Mouse (Mus musculus) heart, embryonic 12.5 days (tissue): Measurements from ENCODE around the gene Wwc2. TPM values are rescaled to one million over a fixed set of nuclear protein-coding genes. Genes with fewer than 3 reads are reported as not detected.

Source experiments
- ATAC-seq: fragments of 200-750 bp; cut with Nextera tagmentation; 2 replicates; pipeline ENCODE4 v1.8.0; 2017; ENCODE audit warnings: moderate TSS enrichment, moderate library complexity; ENCODE audit not compliant: insufficient number of reproducible peaks, low FRiP score
- H3K27ac ChIP-seq: fragments of 300-500 bp; sonication (generic); 2 replicates; pipeline ENCODE4 v1.5.1; 2016; ENCODE audit warnings: mild to moderate bottlenecking, moderate library complexity; ENCODE audit not compliant: poor library complexity, severe bottlenecking
- H3K27me3 ChIP-seq: fragments of 300-500 bp; sonication (generic); replicated peaks from 2 replicates; pipeline ENCODE4 v1.6.1; 2016; ENCODE audit warnings: mild to moderate bottlenecking, moderate library complexity
- H3K36me3 ChIP-seq: fragments of 300-500 bp; sonication (generic); 2 replicates; pipeline ENCODE4 v1.6.1; 2016; ENCODE audit warnings: mild to moderate bottlenecking, moderate library complexity
- H3K4me1 ChIP-seq: fragments of 300-500 bp; sonication (generic); replicated peaks from 2 replicates; pipeline ENCODE4 v1.6.1; 2016; ENCODE audit warnings: mild to moderate bottlenecking
- H3K4me2 ChIP-seq: fragments of 300-500 bp; sonication (generic); 2 replicates; pipeline ENCODE4 v1.6.1; 2016; ENCODE audit warnings: mild to moderate bottlenecking, moderate library complexity
- H3K4me3 ChIP-seq: fragments of 300-500 bp; sonication (generic); 2 replicates; pipeline ENCODE4 v1.5.1; 2016; ENCODE audit warnings: mild to moderate bottlenecking
- H3K9ac ChIP-seq: fragments of 300-500 bp; sonication (generic); 2 replicates; pipeline ENCODE4 v1.6.1; 2016; ENCODE audit warnings: mild to moderate bottlenecking, moderate library complexity
- H3K9me3 ChIP-seq: fragments of 300-500 bp; sonication (generic); replicated peaks from 2 replicates; pipeline ENCODE4 v1.6.1; 2016; ENCODE audit warnings: mild to moderate bottlenecking, moderate library complexity
- WGBS: fragments of 180-500 bp; shearing (Covaris S2); methylation state at CpG from one replicate; pipeline ENCODE4 v1.1.7; 2016; 5-methylcytosine and 5-hydroxymethylcytosine counted together
- polyA plus RNA-seq: library from polyadenylated mRNA; unstranded; fragments of >200 nt; fragmentation: Nextera tagmentation; extraction: Ambion mirVana; gene quantifications from 2 replicates; pipeline ENCODE4 v1.2.1, GENCODE M21; 2016

Gene Wwc2
- polyA plus RNA-seq, result 22.1 and 23.9 TPM in 2 replicates

DNA sequence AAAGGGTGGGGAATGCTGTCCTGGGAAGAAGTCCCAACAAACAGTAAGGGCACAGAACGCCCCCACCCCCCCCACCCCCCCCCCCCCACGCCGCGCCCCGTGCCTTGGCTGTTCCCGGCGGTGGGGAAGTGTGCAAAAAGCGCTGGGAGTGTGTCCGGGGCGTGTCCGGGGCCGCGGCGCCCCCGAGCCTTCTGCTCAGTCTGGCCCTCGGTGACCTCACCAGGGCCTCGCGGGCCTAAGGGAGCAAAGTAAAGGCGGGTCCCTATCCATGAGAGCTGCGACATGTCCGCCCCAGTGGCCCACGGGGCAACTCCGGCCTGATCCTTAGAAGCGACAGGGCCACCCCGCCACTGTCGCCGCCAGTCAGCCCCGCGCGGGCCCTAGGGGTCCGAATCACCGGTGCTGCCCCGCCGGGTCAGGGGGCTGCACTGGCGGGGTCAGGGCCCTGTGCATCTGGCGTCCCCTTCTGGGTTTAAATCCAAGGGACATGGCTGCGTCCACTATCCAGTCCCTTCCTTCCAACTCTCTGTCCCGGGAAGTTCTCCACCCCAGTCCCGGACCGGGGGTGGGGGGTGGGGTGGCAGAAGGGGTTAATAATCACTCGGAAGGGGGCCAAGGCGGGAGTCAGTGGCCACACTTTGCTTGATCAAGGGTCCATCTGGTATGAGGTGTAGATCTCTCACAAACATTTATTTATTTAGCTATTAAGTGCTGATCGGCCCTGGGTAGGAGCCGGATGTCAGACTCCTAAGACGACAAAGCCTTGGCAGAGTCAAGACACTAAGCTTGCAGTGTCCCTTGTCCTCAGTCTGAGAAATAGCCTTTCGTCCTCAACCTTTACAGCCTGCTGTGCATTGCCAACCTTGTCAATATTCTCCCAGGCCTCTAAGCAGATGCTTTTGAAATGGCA lies at the start of gene Wwc2:
Wwc2 (minus strand) TSS at position 14 of the 910 bp plus-strand sequence.
- Histone ChIP-seq H3K27ac (peak within 1 kb of the TSS; percentile 98), H3K36me3 (no peaks in the 10 kb centered on the region), H3K4me3 (peak within 1 kb of the TSS; percentile 97), H3K27me3 (no peaks in the 10 kb centered on the region), H3K4me1 (peaks cover 58% of the 10 kb centered on the region), H3K4me2 (peak within 1 kb of the TSS; percentile 87), H3K9me3 (no peaks in the 10 kb centered on the region), H3K9ac (peak within 1 kb of the TSS; percentile 98)
- WGBS, result 1% methylated on average over 43 of the region's 46 CpGs
- peak; percentile 67 for ATAC-seq

- no peaks in the 10 kb centered on the region for H3K27me3 ChIP-seq
- no peak overlapping the region for H3K4me2 ChIP-seq
- 84% methylated on average over 7 of the region's 7 CpGs for WGBS
- H3K9me3 ChIP-seq, result no peaks in the 10 kb centered on the region
- H3K27ac ChIP-seq, result no peak overlapping the region
- no peak for ATAC-seq
- H3K9ac ChIP-seq, result no peak overlapping the region
- no peaks in the 10 kb centered on the region for H3K36me3 ChIP-seq
- H3K4me1 ChIP-seq, result no peaks in the 10 kb centered on the region
- H3K4me3 ChIP-seq, result no peak overlapping the region
Observed at GRCm38 (mm10) chr8:48038261-48038934, 47.7 kb upstream of the Wwc2 start.

- ATAC-seq, result no peak
- H3K4me3 ChIP-seq, result no peak overlapping the region
- H3K4me1 ChIP-seq, result no peaks in the 10 kb centered on the region
- H3K27me3 ChIP-seq, result no peaks in the 10 kb centered on the region
- 9% methylated on average over 2 of the region's 2 CpGs for WGBS
- no peak overlapping the region for H3K4me2 ChIP-seq
- H3K9me3 ChIP-seq, result no peaks in the 10 kb centered on the region
- no peak overlapping the region for H3K27ac ChIP-seq
- no peak overlapping the region for H3K9ac ChIP-seq
- H3K36me3 ChIP-seq, result no peaks in the 10 kb centered on the region
Observed at GRCm38 (mm10) chr8:48032046-48032445, 41.3 kb upstream of the Wwc2 start.

- H3K36me3 ChIP-seq, result no peaks in the 10 kb centered on the region
- no peaks in the 10 kb centered on the region for H3K9me3 ChIP-seq
- no peak overlapping the region for H3K9ac ChIP-seq
- H3K4me3 ChIP-seq, result no peak overlapping the region
- no peaks in the 10 kb centered on the region for H3K4me1 ChIP-seq
- no peaks in the 10 kb centered on the region for H3K27me3 ChIP-seq
- 63% methylated on average over 1 of the region's 1 CpGs for WGBS
- ATAC-seq, result no peak
- H3K4me2 ChIP-seq, result no peak overlapping the region
- H3K27ac ChIP-seq, result no peak overlapping the region
Observed at GRCm38 (mm10) chr8:48030667-48031066, 39.9 kb upstream of the Wwc2 start.

GRCm38 (mm10) chr8:48026796-48027195 lies 36.1 kb upstream of the Wwc2 start:
- Histone ChIP-seq H3K27me3 (no peaks in the 10 kb centered on the region), H3K9ac (no peak overlapping the region), H3K9me3 (no peaks in the 10 kb centered on the region), H3K4me2 (no peak overlapping the region), H3K27ac (no peak overlapping the region), H3K36me3 (no peaks in the 10 kb centered on the region), H3K4me1 (no peaks in the 10 kb centered on the region), H3K4me3 (no peak overlapping the region)
- ATAC-seq, result no peak
- 67% methylated on average over 11 of the region's 11 CpGs for WGBS

GRCm38 (mm10) chr8:48023206-48023605 lies 32.5 kb upstream of the Wwc2 start:
- H3K4me2 ChIP-seq, result no peak overlapping the region
- H3K4me3 ChIP-seq, result no peak overlapping the region
- H3K27me3 ChIP-seq, result no peaks in the 10 kb centered on the region
- no peak overlapping the region for H3K27ac ChIP-seq
- H3K9me3 ChIP-seq, result no peaks in the 10 kb centered on the region
- ATAC-seq, result no peak
- 67% methylated on average over 8 of the region's 8 CpGs for WGBS
- no peaks in the 10 kb centered on the region for H3K36me3 ChIP-seq
- no peaks in the 10 kb centered on the region for H3K4me1 ChIP-seq
- H3K9ac ChIP-seq, result no peak overlapping the region

DNA sequence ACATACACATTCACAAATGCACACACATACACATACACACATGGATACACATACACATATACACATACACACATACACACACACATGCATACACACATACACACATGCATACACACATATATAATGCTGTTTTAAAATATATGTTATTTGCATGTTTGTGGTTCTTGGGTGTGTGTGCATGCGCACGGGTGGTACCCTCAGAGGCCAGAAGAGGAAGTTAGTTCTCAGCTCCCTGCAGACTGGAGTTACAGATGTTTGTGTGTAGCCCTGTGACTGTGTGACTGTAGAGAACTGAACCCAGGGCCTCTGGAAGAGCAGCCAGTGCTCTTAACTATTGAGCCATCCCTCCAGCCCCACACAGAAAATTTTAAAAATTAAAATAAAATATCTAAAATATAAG lies 29.0 kb upstream of the Wwc2 start:
- no peak overlapping the region for H3K4me2 ChIP-seq
- WGBS, result 78% methylated on average over 2 of the region's 2 CpGs

DNA sequence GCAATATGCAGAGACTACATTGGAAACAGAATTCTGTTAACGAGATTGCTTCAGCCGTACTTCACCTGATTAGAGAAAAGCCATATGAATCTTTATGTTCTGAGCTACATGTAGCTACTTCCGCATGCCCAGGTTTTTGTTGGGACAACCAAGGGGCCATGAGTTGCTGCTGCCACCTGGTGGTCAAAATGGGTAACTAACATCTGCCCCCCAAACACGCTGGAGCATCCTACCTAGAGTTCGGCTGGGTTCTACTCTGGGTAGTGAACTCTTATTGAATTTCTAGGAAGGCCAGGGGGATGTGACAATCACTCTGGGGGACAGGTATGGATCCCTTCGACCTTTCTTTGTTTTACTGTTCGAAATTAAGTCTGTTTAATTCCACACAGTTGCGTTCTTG lies 25.8 kb upstream of the Wwc2 start:
- H3K9ac ChIP-seq, result no peak overlapping the region
- peaks cover 5% of the 10 kb centered on the region for H3K9me3 ChIP-seq
- no peaks in the 10 kb centered on the region for H3K4me1 ChIP-seq
- WGBS, result 17% methylated on average over 8 of the region's 8 CpGs
- H3K4me3 ChIP-seq, result no peak overlapping the region
- no peaks in the 10 kb centered on the region for H3K27me3 ChIP-seq
- no peaks in the 10 kb centered on the region for H3K36me3 ChIP-seq
- H3K27ac ChIP-seq, result no peak overlapping the region
- no peak; the same call in 1 of the 2 replicates for ATAC-seq
- H3K4me2 ChIP-seq, result no peak overlapping the region

More for the DNA sequence above, 29.0 kb upstream of the Wwc2 start:
- Histone ChIP-seq H3K36me3 (no peaks in the 10 kb centered on the region), H3K9me3 (peaks cover 3% of the 10 kb centered on the region), H3K4me3 (no peak overlapping the region), H3K27me3 (no peaks in the 10 kb centered on the region), H3K4me1 (no peaks in the 10 kb centered on the region), H3K27ac (no peak overlapping the region), H3K9ac (no peak overlapping the region)
- ATAC-seq, result no peak

DNA sequence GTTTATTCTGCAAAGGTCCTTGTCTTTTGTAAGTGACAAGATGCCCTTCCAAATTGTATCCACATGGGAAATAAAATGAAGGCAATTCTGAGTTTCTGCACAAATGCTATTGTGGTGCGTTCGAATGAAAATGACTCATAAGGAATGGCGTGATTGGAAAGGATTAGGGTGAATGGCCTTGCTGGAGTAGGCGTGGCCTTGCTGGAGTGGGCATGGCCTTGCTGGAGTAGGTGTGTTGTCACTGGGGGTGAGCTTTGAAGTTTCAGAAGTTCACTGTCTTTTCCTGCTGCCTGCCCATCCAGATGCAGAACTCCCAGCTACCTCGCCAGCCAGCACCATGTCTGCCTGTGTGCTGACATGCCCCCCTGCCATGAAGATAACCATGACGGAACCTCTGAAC lies 23.7 kb upstream of the Wwc2 start:
- H3K4me2 ChIP-seq, result no peak overlapping the region
- no peak for ATAC-seq
- WGBS, result 89% methylated on average over 6 of the region's 6 CpGs

DNA sequence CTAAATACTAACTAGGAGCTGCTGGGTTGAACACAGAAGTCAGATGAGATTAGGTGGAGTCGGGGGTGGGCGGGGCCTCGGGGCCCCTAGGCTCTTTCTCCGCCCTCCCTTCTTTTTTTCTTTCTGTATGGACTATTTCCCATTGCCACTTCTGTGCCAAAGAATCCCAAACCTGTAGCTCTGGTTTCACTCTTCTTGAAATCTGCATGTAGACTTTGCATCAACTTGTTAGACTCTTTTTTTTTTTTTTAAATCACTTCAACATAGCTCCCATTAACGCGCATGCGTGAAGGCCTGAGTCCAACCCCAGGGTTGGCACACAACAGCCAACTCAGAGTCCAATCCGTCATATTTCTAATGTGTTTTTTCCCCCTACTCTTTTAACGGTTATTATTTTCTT lies 22.6 kb upstream of the Wwc2 start:
- no peak overlapping the region for H3K4me2 ChIP-seq
- H3K9me3 ChIP-seq, result peaks cover 5% of the 10 kb centered on the region
- no peak for ATAC-seq
- H3K36me3 ChIP-seq, result no peaks in the 10 kb centered on the region
- whole genome bisulfite sequencing, result 84% methylated on average over 9 of the region's 9 CpGs
- H3K27ac ChIP-seq, result no peak overlapping the region
- no peaks in the 10 kb centered on the region for H3K27me3 ChIP-seq
- no peaks in the 10 kb centered on the region for H3K4me1 ChIP-seq
- no peak overlapping the region for H3K9ac ChIP-seq
- no peak overlapping the region for H3K4me3 ChIP-seq

More for the DNA sequence above, 23.7 kb upstream of the Wwc2 start:
- no peaks in the 10 kb centered on the region for H3K36me3 ChIP-seq
- peaks cover 5% of the 10 kb centered on the region for H3K9me3 ChIP-seq
- no peak overlapping the region for H3K27ac ChIP-seq
- no peak overlapping the region for H3K9ac ChIP-seq
- H3K27me3 ChIP-seq, result no peaks in the 10 kb centered on the region
- H3K4me1 ChIP-seq, result no peaks in the 10 kb centered on the region
- no peak overlapping the region for H3K4me3 ChIP-seq

DNA sequence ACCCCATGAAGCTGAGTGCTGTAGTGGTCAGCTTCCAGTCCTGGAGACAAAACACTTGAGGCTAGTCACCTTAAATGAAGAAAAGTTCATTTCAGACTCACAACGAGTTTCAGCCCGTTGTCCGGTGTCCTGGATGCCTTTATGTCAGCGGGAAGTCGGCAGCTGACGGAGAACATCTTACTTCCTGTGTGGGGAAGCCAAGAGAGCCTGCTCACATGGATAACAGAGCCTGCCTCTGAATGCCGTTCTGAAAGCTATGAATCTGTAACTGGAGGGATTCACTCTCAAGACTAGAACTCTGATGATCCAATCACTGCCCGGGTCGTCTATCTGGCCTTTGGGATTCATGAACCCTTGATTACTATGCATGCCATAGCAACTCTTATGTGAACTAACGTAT lies 21.1 kb upstream of the Wwc2 start:
- Histone ChIP-seq H3K4me2 (no peak overlapping the region), H3K9me3 (peaks cover 5% of the 10 kb centered on the region), H3K27ac (no peak overlapping the region), H3K36me3 (no peaks in the 10 kb centered on the region), H3K4me1 (no peaks in the 10 kb centered on the region), H3K9ac (no peak overlapping the region), H3K27me3 (no peaks in the 10 kb centered on the region), H3K4me3 (no peak overlapping the region)
- ATAC-seq, result no peak
- WGBS, result 63% methylated on average over 10 of the region's 10 CpGs
